Mouse (Mus musculus): ENCODE measurements around the gene Rab11b. TPM values are rescaled to one million over a fixed set of nuclear protein-coding genes. Genes with fewer than 3 reads are reported as not detected.

Rab11b gene
- total and polyA plus RNA-seq, 2 experiments from 2014 or later, result 106 to 560 TPM

GRCm38 (mm10) chr17:33718384-33718881, 41.9 kb downstream of the Rab11b start, which contains the start of gene March2:
TSS of gene March2 (minus strand) at chr17:33718670.
- peak within 1 kb of the TSS; percentile 74 for H3K4me3 ChIP-seq (ENCODE audit: low read depth, low read length)
- H3K27me3 ChIP-seq (ENCODE audit: insufficient read depth, low read length), result no peaks in the 10 kb centered on the region; the same call in 1 of the 2 replicates
- no peak for TF ChIP-seq CTCF (IDR thresholded peaks at IDR 0.05; ENCODE audit: low read depth)
- ATAC-seq, result peak; percentile 100
- H3K27ac ChIP-seq (ENCODE audit: low read depth, low read length), result peak within 1 kb of the TSS; percentile 46; the same call in 1 of the 2 replicates
- H3K9me3 ChIP-seq (ENCODE audit: low read length), result no peaks in the 10 kb centered on the region
- WGBS, result under 1% methylated on average over 46 of the region's 46 CpGs
- peak within 1 kb of the TSS; percentile 67 for H3K9ac ChIP-seq
- peak; percentile 95 for DNase-seq
- H3K4me1 ChIP-seq (ENCODE audit: insufficient read depth), result no peaks in the 10 kb centered on the region; the same call in 1 of the 2 replicates
- peak within 1 kb of the TSS; percentile 84 for H3K4me2 ChIP-seq (ENCODE audit: low read depth)
- no peaks in the 10 kb centered on the region for H3K36me3 ChIP-seq (ENCODE audit: insufficient read depth)

- peak overlapping the region; percentile 74 for H3K4me3 ChIP-seq (ENCODE audit: low read depth, low read length)
- ATAC-seq (no peak), DNase-seq (no peak)
- peak overlapping the region; percentile 46; the same call in 1 of the 2 replicates for H3K27ac ChIP-seq (ENCODE audit: low read depth, low read length)
- H3K4me2 ChIP-seq (ENCODE audit: low read depth), result peak overlapping the region; percentile 84
- H3K36me3 ChIP-seq (ENCODE audit: insufficient read depth), result no peaks in the 10 kb centered on the region
- H3K4me1 ChIP-seq (ENCODE audit: insufficient read depth), result no peaks in the 10 kb centered on the region; the same call in 1 of the 2 replicates
- H3K9ac ChIP-seq, result peak overlapping the region; percentile 67
- no peak for TF ChIP-seq CTCF (IDR thresholded peaks at IDR 0.05; ENCODE audit: low read depth)
- no peaks in the 10 kb centered on the region for H3K9me3 ChIP-seq (ENCODE audit: low read length)
- no peaks in the 10 kb centered on the region; the same call in 1 of the 2 replicates for H3K27me3 ChIP-seq (ENCODE audit: insufficient read depth, low read length)
- 10% methylated on average over 8 of the region's 8 CpGs for WGBS
These were observed 42.3 kb downstream of the Rab11b start for GRCm38 (mm10) chr17:33717982-33718381.

GRCm38 (mm10) chr17:33717246-33717645, 43.1 kb downstream of the Rab11b start:
- H3K27ac ChIP-seq (ENCODE audit: low read depth, low read length), result no peak overlapping the region
- H3K4me2 ChIP-seq (ENCODE audit: low read depth), result no peak overlapping the region
- H3K9me3 ChIP-seq (ENCODE audit: low read length), result no peaks in the 10 kb centered on the region
- ATAC-seq, result no peak
- H3K4me3 ChIP-seq (ENCODE audit: low read depth, low read length), result no peak overlapping the region
- H3K4me1 ChIP-seq (ENCODE audit: insufficient read depth), result no peaks in the 10 kb centered on the region; the same call in 1 of the 2 replicates
- 100% methylated on average over 1 of the region's 1 CpGs for WGBS
- no peaks in the 10 kb centered on the region for H3K27me3 ChIP-seq (ENCODE audit: insufficient read depth, low read length)
- H3K9ac ChIP-seq, result no peak overlapping the region
- TF ChIP-seq CTCF (IDR thresholded peaks at IDR 0.05; ENCODE audit: low read depth), result no peak
- no peaks in the 10 kb centered on the region for H3K36me3 ChIP-seq (ENCODE audit: insufficient read depth)
- no peak for DNase-seq

GRCm38 (mm10) chr17:33714779-33715178, 45.6 kb downstream of the Rab11b start:
- WGBS, result 91% methylated on average over 1 of the region's 1 CpGs
- DNase-seq (no peak), ATAC-seq (no peak)
- no peak for TF ChIP-seq CTCF (IDR thresholded peaks at IDR 0.05; ENCODE audit: low read depth)
- H3K36me3 ChIP-seq (ENCODE audit: insufficient read depth), result no peaks in the 10 kb centered on the region
- H3K9ac ChIP-seq, result no peak overlapping the region
- no peaks in the 10 kb centered on the region for H3K27me3 ChIP-seq (ENCODE audit: insufficient read depth, low read length)
- no peaks in the 10 kb centered on the region for H3K9me3 ChIP-seq (ENCODE audit: low read length)
- no peaks in the 10 kb centered on the region; the same call in 1 of the 2 replicates for H3K4me1 ChIP-seq (ENCODE audit: insufficient read depth)
- no peak overlapping the region for H3K4me3 ChIP-seq (ENCODE audit: low read depth, low read length)
- H3K4me2 ChIP-seq (ENCODE audit: low read depth), result no peak overlapping the region
- H3K27ac ChIP-seq (ENCODE audit: low read depth, low read length), result no peak overlapping the region

- no peak for ATAC-seq
These were observed 47.1 kb downstream of the Rab11b start for GRCm38 (mm10) chr17:33713271-33713670.

GRCm38 (mm10) chr17:33709834-33710233, 50.5 kb downstream of the Rab11b start:
- Histone ChIP-seq H3K4me1 (ENCODE audit: insufficient read depth) (no peaks in the 10 kb centered on the region), H3K27me3 (ENCODE audit: insufficient read depth, low read length) (no peaks in the 10 kb centered on the region), H3K4me2 (ENCODE audit: low read depth) (no peak overlapping the region), H3K4me3 (ENCODE audit: low read depth, low read length) (no peak overlapping the region), H3K27ac (ENCODE audit: low read depth, low read length) (no peak overlapping the region), H3K36me3 (ENCODE audit: insufficient read depth) (peaks cover 25% of the 10 kb centered on the region), H3K9ac (no peak overlapping the region), H3K9me3 (ENCODE audit: low read length) (no peaks in the 10 kb centered on the region)
- DNase-seq (no peak), ATAC-seq (no peak)
- WGBS, result 90% methylated on average over 3 of the region's 3 CpGs
- no peak for TF ChIP-seq CTCF (IDR thresholded peaks at IDR 0.05; ENCODE audit: low read depth)

More at GRCm38 (mm10) chr17:33713271-33713670, 47.1 kb downstream of the Rab11b start:
- no peak for TF ChIP-seq CTCF (IDR thresholded peaks at IDR 0.05; ENCODE audit: low read depth)
- DNase-seq, result no peak
- Histone ChIP-seq H3K9ac (no peak overlapping the region), H3K4me2 (ENCODE audit: low read depth) (no peak overlapping the region), H3K36me3 (ENCODE audit: insufficient read depth) (peaks cover 8% of the 10 kb centered on the region; the same call in 1 of the 2 replicates), H3K27ac (ENCODE audit: low read depth, low read length) (no peak overlapping the region), H3K27me3 (ENCODE audit: insufficient read depth, low read length) (no peaks in the 10 kb centered on the region), H3K9me3 (ENCODE audit: low read length) (no peaks in the 10 kb centered on the region), H3K4me1 (ENCODE audit: insufficient read depth) (no peaks in the 10 kb centered on the region; the same call in 1 of the 2 replicates), H3K4me3 (ENCODE audit: low read depth, low read length) (no peak overlapping the region)
- 86% methylated on average over 5 of the region's 5 CpGs for WGBS

GRCm38 (mm10) chr17:33703091-33703490, 57.2 kb downstream of the Rab11b start:
- 90% methylated on average over 9 of the region's 9 CpGs for WGBS
- H3K9ac ChIP-seq, result no peak overlapping the region
- no peak overlapping the region for H3K27ac ChIP-seq (ENCODE audit: low read depth, low read length)
- DNase-seq, result no peak
- no peak for TF ChIP-seq CTCF (IDR thresholded peaks at IDR 0.05; ENCODE audit: low read depth)
- no peak overlapping the region for H3K4me3 ChIP-seq (ENCODE audit: low read depth, low read length)
- H3K4me1 ChIP-seq (ENCODE audit: insufficient read depth), result no peaks in the 10 kb centered on the region
- H3K9me3 ChIP-seq (ENCODE audit: low read length), result no peaks in the 10 kb centered on the region
- peaks cover 26% of the 10 kb centered on the region for H3K36me3 ChIP-seq (ENCODE audit: insufficient read depth)
- ATAC-seq, result no peak
- H3K4me2 ChIP-seq (ENCODE audit: low read depth), result no peak overlapping the region
- H3K27me3 ChIP-seq (ENCODE audit: insufficient read depth, low read length), result no peaks in the 10 kb centered on the region
